Mouse (Mus musculus) layer of hippocampus, adult 9-10 months (tissue): Measurements from ENCODE around the gene Man1c1.

Experiments
- DNase-seq: peaks from one replicate; pipeline ENCODE4 v3.0.0; 2022; ENCODE audit warnings: low spot score

Man1c1 gene

DNA sequence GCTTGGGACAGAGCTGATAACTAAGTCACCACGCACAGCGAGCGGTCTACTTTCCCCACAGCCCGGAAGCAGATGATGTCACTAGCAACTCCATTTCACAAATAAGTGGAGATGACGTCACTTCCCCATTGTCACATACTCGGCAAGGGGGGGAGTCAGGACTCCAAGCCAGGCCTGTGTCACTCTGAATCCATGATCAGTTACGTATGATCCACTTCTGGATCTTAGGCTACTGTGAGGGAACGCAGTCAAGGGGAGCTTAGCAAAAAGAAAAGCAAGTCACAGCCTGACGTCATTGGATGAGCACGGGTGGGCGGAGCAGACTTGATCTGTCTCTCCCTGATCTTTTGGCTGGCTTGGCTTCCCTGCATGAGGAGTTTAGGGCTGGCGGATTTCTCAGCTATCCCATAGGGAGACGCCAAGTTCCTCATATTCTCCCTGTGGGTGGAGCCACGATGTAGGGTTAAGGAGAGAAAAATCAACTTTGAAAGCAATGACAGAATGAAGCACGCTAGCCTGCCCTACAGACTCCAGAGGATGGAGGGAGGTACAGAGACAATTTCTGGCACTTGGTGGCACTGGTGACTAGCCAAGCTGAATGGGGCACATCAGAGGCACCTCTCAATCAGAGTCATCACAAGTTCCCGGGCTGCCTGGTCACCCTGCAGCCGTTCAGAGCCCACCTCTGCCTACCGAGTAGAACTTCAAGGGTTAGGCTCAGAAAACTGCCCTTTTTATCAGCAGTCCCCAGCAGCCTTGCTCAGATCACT lies 155.7 kb downstream of the Man1c1 start:
- DNase-seq: no peak

DNA sequence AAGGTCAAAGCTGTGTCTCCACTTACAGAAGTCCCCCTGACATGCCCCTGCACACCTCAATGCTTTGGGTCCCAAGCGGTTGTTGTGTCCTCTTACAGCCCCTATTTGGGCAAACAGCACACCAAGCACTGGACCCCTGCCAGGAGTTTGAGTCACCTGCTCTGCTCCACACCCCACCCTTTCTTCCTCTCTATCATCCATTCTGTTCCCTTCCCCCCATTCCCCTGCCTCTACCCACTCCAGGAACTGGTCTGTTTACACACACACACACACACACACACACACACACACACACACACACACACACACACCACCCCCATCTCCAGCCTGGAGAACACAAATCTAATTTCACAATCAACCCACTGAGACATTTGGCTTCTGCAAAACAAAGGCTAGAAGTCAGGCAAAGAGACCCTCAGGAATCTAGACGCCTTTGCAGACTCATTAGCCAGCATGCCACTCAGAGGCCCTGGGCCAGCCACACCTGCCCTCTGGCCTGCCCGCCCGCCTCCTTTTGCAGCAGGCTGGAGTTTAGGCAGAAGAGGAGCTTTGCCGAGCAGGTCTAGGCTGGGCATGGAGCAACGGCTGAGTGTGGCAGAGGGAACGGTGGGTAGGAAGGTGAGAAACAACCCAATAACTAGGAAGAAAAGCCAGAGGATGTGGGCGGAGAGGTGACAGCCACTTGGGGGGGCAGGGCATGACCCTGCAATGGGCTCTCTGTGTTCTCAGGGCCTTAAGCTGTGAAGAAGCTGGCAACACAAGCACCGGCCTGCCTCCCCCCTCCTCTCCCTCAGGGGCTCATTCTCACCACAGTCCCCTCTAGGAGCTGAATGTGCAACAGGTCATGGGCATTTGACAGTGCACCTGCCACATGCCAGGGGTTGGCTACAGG lies 157.0 kb downstream of the Man1c1 start:
- no peak for DNase-seq

DNA sequence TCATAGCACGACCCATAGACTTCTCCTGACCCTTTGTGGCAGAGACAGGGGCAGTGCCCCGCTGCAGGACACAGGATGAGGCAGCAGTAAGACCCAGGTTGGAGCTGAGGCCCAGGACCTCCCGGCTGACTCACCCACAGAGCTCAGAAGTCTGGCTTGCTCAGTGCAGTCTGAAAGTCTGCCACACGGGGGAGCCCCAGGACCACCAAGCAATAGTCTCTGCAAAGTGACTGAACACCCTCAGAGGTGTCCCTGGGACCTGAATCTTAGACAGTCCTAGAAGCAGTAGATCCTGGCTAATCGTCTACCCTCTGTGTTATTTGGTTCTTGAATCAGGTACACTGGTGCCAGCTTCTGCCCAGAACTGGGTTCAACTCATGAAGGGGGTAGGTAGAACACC lies 160.8 kb downstream of the Man1c1 start:
- peak; percentile 95 for DNase-seq

DNA sequence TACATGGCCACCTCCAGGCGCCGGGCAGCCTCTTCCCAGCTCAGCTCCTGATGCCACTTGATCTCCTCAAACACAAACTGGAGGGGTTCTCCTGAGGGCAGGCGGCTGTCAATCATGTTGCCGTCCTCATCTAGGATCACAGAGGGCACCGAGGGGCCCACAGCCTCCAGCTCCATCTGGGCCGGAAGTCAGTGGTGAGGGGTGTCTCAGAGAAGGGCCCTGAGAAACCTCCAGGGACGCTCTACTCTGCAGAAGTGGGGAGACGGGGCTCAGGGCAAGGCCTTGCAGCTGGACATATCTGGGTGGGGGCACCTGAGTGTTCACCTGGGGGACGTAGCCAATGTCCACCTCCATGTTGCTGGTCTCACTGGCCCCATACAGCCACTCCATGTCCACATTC lies 161.4 kb downstream of the Man1c1 start:
- no peak for DNase-seq

DNA sequence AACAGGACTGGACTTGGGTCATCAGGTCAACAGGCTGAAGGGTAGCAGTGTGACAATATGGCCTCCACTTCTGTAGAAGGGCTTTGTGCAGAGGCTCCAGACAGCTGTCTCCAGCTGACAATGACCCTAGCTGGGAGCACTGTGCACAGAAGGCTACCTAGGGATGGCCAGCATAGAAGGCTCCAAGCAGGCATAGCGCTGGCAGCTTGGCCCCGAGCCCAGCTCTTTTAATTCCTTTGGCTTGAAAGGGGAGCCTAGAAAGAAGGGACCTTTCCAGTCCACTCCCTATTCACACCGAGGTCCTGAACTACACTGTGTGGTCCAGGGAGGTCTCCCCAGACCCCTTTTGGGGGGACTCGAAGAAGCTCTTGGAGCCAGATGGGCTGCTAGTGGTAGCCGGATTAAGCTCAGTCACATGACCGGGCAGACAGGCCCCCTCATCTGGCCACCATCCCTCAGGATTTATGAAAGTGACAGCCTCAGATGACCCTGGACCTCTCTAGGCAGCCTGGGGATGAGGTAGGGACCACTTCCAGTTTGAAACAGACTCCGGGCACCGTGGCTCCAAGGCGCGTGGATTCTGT lies 165.0 kb downstream of the Man1c1 start:
- DNase-seq: no peak

DNA sequence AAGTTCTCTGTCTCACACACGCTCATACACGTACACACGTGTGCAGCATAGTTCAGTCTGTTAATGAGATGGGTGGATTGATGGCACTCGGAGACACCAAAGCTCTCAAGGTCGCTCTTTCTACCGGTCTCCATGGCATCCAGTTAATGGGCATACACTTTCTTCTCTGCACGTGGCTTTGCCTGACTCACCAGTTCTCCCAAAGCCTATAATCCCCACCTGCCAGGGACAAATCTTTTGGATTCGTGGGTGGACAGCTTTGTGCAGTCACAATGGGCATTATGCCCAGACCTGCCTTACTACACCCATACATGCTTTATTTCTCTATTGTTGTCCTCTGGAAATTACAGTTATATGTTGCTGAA lies 168.3 kb downstream of the Man1c1 start:
- DNase-seq: no peak

DNA sequence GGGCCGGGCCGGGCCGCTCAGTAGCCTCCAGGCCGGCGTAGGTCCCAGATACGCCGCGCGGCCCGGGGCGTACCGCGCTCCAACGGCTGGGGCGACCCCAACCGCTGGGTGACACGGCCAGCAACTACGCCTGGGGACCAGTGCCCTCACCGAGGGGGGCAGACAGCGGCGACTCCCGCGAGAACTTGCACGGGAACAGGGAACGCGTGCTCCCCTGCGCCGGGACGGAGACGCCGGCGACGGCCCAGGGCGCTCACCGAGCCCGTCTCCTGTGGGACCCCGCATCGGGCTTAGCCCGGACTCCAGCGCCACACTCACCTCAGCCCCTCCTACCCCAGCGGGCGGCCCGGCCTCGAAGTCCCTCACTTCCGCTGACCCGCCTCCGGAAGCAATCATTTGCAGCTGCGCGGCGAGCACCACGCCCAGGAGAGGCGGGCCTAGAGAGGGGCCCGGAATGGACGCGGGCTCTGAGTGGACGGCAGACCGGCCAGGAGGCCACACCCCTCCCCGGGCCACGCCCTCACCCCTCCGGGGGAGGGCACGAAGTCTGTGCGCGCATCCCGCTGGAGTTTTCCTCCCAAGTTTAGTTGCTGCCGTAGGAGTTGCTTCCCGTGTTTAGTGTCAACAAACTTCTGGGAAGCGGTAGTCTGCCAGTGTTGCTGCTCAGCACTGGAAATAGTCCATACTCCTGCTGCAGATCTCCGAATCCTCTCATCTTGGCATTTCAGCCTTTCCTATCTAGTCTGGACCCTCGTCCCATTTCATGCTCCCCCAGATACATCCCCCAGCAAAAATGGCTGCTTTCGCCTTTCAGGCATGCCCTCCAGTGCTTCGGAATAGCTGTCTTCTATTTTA lies 168.9 kb downstream of the Man1c1 start, which contains the start of gene Mtfr1l:
Mtfr1l (minus strand) TSS at position 456 of the 855 bp plus-strand sequence.
- peak; percentile 82 for DNase-seq

DNA sequence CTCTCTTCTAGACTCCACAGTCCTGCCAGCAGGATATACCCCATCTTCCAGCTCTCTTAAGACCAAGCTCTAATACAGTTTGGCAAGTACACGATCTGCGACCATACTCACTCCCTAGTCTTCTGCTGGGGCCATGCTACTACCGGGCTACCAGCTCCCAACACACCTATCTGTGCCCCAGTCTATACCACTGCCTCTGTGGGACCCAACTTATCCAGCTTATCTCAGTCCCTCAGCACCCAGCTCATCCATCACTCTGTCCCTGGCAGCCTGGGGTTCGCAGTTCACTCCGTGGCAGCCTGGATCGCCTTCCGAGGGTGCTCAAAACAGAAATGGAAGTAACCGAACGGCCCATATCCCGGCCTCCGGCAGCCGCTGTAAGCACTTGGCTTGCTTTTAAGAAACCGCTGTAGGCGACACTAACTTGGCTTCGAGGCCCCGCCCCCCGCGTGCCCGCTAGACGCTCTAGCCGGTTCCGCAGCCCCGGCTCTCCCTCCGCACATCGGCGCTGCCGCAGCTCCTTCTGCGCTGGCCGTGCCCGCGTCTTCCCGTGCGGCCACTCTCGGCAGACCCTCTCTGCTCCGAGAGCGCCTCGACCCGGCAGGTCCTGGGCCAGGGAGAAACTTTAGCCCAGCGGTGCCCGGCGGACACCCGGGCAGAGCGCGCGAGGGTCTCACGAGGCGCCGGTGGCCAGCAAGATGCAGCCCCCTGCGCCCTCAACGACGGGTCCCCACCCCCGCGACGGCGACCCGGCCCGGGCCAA lies 169.8 kb downstream of the Man1c1 start:
- no peak for DNase-seq

DNA sequence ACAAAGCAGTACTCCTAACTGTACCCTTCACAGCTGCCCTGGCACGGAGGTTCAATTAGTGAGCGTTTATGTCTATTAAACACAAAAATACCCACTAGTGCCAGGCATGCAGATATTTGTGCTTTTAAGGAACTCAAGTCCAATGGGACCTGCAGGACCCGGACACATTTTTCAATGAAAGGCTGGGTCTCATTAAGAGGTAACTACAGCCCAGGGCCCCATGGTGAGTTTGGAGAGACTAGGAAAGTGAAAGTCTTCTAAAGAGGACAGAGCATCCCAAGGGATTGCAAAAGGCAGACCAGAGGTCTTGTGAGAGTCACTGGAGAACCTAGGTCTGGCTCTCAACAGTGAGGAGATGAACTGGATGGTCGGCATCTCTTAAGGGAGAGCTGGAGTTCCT lies 170.7 kb downstream of the Man1c1 start:
- DNase-seq: no peak

DNA sequence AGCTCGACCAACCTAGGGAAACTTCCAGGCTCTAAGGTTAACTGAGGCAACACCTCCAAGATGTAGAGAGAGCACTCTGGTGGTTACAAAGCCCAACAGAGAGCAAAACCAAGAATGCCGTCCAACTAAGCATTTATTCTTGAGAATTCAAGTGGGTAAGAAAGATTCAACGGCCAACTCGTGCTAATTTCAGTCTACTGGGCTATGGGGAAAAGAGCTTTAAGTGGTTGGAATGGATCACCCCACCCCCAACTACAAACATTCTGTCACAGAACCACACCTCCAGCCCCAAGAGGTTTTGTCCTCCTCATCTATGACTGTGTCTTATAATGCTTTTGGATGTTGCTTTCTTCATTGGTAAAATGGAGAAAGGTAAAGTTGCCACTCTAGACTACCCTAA lies 171.2 kb downstream of the Man1c1 start:
- DNase-seq: no peak

DNA sequence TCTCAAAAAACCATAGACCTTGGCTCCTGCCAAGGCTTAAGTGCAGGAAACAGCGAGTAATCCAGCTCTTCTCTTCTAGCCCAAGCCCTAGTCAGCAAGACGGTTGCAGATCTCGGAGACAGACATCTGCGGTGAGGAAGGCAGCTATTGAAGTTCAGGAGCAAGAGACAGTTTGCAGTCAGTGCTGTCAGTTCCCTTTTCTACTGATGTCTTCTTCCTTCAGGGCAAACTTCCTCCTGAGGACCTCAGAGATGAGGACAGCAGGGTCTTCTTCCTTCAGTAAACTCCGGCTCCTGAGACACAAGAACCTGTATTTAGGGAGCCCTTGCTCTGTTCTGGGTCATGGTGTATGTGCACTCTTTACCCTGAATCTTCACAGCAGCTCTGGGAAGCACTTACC lies 177.9 kb downstream of the Man1c1 start:
- no peak for DNase-seq

DNA sequence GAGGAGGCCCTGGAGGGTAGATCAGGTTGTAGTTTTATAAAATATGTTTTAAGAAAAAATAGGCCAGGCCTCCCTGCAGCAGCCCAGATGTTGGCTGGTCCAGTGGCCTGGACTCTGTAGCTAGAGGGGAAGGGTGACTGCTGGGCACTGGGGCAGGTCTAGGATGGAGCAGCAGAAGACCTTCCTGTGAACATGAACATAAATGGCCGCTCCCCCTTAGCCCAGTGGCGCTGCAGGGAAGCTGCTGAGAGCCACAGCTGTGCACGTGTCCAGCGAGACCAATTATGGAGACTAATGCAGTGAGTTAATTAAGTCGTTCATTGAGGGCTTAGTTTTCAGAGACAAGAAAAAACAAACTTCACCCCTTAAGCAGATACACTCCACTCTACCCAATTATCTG lies 178.3 kb downstream of the Man1c1 start:
- no peak for DNase-seq

DNA sequence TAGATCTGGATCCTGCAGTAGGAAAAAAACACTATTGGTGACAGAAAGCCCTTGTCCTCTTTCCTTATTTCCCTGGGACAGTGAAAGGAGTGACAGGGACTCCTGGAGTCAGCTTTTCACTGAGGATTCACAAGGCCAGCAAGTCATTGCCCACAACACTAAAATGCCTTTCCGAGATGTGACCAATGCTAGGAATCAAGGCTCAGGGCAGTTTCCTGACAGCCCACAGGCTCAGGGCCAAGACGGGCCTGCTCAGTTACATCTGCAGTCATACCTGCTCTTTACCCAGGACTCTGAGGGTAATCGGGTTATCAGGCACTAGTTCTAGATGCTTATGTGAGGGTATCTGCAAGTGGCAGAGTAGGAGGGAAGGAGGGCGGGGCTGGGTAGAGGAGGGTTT lies 180.6 kb downstream of the Man1c1 start:
- DNase-seq: no peak

DNA sequence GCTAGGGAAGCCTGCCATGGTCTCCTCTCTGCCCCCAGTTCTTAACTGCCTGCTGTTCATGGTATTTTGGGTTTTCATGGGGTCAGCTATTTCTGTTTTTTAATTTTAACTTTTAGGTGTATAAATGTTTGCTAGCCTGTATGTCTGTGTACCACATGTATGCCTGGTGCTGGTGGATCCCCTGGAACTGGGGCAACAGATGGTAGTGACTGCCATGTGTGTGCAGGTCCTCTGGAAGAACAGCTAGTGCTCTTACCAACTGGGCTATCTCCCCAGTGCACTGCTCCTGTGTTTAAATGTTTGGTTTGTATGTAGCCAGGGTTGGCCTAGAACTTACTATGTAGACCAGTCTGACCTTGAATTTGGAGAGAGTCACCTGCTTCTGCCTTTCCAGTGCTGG lies 184.8 kb downstream of the Man1c1 start:
- no peak for DNase-seq

DNA sequence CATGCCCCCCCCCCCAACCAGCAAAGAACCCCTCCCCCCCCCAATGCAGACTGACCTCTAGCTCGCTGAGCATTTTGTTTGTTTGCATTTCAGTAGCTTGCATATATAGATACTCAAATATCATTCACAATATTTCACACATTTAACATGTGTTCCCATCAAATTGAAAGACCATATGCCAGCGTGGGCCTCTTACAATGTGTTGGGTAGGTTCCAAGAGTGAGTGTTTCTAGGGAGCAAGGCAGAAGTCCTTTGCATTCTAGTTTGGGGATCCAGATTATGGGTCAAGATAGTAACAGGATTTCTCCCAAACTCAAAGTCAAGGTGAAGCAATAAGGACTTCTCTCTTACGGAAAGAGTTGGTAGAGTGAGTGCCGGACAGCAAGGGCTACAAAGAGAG lies 185.5 kb downstream of the Man1c1 start:
- DNase-seq: no peak

DNA sequence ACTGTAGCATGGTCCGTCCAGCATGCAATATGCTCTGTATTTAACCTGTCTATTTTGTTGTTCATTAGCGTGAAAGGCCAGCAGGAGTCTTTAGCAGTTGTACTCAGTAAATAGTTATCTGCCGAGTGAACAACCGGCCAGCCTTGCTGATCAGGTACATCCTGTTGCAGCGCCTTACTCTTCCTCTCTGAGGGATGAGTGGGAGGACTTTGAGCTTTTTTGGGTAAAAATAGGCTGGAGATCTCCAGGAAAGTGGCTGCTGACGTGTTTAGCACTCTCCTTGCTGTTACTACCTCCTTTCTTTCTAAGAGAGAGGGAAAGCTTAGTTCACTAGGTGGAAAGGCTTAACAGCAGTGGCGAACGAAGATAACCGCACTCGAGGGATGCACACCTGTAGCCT lies 186.4 kb downstream of the Man1c1 start:
- no peak for DNase-seq

DNA sequence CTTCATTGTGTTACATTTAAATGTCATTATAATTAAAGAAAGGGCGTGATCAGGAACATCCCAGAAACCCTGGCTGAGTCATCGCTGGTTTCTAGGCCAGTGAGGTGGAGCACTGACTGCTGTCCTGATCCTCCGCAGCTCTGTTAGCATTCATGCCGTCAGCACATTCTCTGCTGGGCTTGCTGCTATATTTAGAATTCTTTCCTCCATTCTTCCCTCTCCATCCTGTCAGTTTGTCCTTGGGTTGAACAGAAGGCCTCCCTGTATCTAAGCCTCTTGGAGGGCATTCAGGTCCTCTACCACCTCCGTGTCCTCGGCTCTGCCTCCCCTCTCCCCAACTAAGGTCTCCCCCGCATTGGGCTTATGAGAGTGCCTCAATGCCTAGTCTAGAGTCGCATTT lies 187.1 kb downstream of the Man1c1 start:
- no peak for DNase-seq

DNA sequence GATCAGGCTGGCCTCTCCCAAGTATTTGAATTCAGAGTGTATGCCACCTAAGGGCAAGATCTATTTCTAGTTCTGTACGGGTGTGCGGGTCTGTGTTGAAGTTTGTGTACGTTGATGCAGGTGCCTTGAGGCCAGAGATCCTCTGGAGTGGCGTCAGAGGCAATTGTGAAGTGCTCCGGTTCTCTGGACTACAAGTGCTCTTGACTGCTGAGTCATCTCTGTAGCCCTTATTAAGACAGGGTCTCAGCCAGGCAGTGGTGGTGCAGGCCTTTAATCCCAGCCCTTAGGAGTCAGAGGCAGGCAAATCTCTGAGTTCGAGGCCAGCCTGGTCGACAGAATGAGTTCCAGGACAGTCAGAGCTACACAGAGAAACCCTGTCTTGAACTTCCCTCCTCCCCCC lies 188.5 kb downstream of the Man1c1 start:
- DNase-seq: no peak

DNA sequence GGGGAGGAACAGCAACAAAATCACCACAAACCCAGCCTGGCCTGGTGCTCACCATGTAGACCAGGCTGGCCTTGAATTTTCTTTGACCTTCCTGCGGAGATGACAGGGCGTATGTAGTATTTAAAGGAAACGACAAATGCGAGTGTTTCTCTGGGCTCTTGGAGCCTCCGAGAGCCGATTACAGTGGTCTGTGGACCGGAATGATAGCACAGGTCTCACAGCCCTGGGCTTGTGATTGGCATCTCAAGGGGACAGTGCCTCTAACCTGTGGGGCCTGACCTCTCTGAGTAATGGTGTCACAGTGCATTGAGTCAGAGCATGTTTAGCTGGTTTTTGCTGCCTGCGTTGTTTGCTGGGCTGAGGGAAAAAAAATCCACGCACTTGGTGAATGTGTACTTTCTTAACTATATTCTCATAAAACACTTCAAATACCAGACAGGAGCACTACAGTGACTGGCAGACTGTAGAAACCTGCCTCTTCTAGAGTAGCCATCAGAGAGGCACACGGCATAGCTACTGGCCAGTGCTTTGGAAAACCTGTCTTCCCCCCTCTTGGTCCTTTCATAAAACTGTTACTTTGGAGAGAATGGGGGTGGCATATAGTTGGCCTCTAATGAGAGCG lies 189.7 kb downstream of the Man1c1 start:
- DNase-seq: no peak

DNA sequence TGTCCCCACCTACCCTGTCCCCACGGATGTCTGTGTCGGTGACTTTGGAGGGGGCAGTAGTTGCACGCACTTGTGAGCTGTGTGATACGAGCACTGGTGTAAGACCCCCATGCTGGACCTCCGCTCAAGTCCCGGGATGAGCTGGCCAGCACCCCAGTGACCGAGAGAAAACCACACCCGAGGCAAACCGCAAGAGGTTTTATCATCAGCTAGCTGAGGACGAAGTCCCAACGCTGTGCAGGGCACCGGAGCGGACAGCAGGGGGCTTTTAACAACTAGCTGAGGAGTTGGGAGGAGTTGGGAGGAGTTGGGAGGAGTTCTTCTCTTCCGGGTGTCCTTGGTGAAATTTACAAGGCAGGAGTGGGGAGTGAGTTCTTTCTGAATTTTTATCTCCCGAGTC lies 191.3 kb downstream of the Man1c1 start:
- DNase-seq: no peak

DNA sequence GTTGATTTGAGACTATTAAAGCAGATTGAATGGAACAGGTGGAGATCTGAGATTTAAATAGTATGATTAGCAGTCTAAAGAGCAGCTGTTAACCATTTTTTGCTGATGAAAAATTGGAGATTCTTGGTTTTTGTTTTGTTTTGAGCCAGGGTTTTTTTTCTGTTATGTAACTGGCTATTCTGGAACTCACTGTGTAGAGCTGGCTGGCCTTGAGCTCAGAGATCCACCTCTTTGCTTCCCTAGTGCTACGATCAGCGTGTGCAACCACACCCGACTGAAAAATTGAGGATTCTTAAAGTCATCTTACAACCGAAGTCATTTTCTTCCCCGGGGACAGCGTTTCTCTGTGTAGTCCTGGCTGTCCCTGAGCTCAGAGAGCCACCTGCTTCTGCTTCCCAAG lies 192.4 kb downstream of the Man1c1 start:
- DNase-seq: no peak
